Mouse (Mus musculus) neural tube, embryonic 15.5 days (tissue): ENCODE measurements around the gene Gm20458. TPM values are rescaled to one million over a fixed set of nuclear protein-coding genes. Genes with fewer than 3 reads are reported as not detected.
A peak's percentile ranks its signal among the peaks of the same experiment; 100 is the strongest.

ENCODE experiments used
- ATAC-seq: fragments of 200-750 bp; cut with Nextera tagmentation; 2 replicates; pipeline ENCODE4 v1.8.0; 2017; ENCODE audit warnings: mild to moderate bottlenecking, moderate TSS enrichment, moderate library complexity; ENCODE audit not compliant: low FRiP score
- H3K27ac ChIP-seq: fragments of 300-500 bp; sonication (generic); replicated peaks from 2 replicates; pipeline ENCODE4 v1.5.1; 2015; ENCODE audit warnings: mild to moderate bottlenecking, inconsistent platforms
- H3K27me3 ChIP-seq: fragments of 300-500 bp; sonication (generic); replicated peaks from 2 replicates; pipeline ENCODE4 v1.6.1; 2015; ENCODE audit warnings: inconsistent platforms
- H3K36me3 ChIP-seq: fragments of 300-500 bp; sonication (generic); 2 replicates; pipeline ENCODE4 v1.6.1; 2015; ENCODE audit warnings: inconsistent platforms
- H3K4me1 ChIP-seq: fragments of 300-500 bp; sonication (generic); 2 replicates; pipeline ENCODE4 v1.6.1; 2015; ENCODE audit warnings: inconsistent platforms
- H3K4me2 ChIP-seq: fragments of 300-500 bp; sonication (generic); 2 replicates; pipeline ENCODE4 v1.6.1; 2015; ENCODE audit warnings: inconsistent platforms, mild to moderate bottlenecking, moderate library complexity
- H3K4me3 ChIP-seq: fragments of 300-500 bp; sonication (generic); replicated peaks from 2 replicates; pipeline ENCODE4 v1.5.1; 2015; ENCODE audit warnings: mild to moderate bottlenecking, inconsistent platforms
- H3K9ac ChIP-seq: fragments of 300-500 bp; sonication (generic); replicated peaks from 2 replicates; pipeline ENCODE4 v1.6.1; 2015; ENCODE audit warnings: mild to moderate bottlenecking, inconsistent platforms
- H3K9me3 ChIP-seq: fragments of 300-500 bp; sonication (generic); replicated peaks from 2 replicates; pipeline ENCODE4 v1.6.1; 2016; ENCODE audit warnings: inconsistent platforms
- WGBS: fragments of 180-500 bp; shearing (Covaris S2); methylation state at CpG from one replicate; pipeline ENCODE4 v1.1.7; 2015; ENCODE audit warnings: mixed read lengths; 5-methylcytosine and 5-hydroxymethylcytosine counted together
- polyA plus RNA-seq: library from polyadenylated mRNA; unstranded; fragments of >200 nt; fragmentation: Nextera tagmentation; extraction: Ambion mirVana; gene quantifications from 2 replicates; pipeline ENCODE4 v1.2.1, GENCODE M21; 2015

Gm20458 gene
- polyA plus RNA-seq, 1 experiment from 2014 or later: 5.8 TPM

DNA sequence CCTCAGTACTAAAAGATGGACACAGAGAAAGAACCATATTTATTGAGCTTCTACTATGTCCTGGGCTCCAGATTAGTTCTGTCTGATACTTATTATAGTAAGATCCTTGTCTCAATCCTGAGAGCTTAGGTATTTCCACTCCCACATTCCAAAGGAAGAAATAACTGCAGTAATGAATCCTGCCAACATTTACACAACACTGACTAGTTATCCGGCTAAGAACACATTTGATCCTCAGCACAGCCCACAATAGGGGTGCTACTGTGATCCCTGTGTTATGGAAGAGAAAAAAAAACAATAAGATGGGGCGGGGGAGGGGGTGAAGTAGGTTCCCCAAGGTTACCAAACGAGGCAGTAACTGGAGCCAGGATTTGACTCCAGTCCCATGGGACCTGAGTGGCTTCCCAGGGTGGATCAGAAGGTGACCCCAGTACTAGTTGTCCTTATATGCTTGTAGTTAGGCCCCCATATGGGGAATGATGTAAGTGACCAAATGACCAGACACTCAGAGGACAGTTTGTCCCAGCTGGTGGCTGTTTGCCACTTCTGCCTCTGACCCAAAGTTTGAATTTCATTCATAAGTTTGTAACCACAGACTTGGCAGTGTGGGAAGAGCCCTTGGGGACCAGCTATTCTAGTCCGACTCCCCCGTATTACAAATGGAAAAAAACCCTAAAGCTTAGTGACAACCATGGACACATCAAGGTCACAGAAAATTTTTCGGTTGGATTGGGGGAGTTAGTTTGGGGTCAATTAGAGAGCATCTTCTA lies 5.2 kb upstream of the Gm20458 start:
- ATAC-seq: no peak
- 77% methylated on average over 6 of the region's 6 CpGs for WGBS
- Histone ChIP-seq H3K9me3 (no peaks in the 10 kb centered on the region), H3K4me1 (peaks cover 7% of the 10 kb centered on the region), H3K27me3 (no peaks in the 10 kb centered on the region), H3K27ac (no peak overlapping the region), H3K4me2 (no peak overlapping the region), H3K9ac (no peak overlapping the region), H3K4me3 (no peak overlapping the region), H3K36me3 (no peaks in the 10 kb centered on the region)

DNA sequence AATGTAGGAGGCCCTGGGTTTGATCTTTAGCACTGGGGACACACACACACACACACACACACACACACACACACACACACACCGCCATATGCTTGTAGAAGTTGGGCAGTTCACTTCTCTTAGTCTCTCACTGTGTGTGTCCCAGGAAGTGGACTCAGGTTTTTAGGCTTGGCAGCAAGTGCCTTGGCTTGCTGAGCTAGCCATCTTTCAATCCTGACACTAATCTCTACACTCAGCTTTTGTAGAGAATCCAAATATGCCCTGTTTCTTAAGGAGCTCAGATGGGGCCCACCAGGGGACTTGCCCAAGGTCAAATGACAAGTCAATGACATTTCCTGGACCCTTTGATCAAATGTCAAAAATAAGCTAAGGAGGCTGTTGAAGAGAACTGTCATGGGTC lies 4.4 kb upstream of the Gm20458 start:
- H3K9ac ChIP-seq: peak overlapping the region; percentile 2; the same call in 1 of the 2 replicates
- no peak overlapping the region for H3K27ac ChIP-seq
- 88% methylated on average over 1 of the region's 1 CpGs for WGBS

GRCm38 (mm10) chr2:164456864-164457300 lies 3.9 kb upstream of the Gm20458 start, which contains the start of gene Sys1:
Sys1 (plus strand) TSS chr2:164456964.
- no peaks in the 10 kb centered on the region for H3K9me3 ChIP-seq
- no peak within 1 kb of the TSS for H3K27ac ChIP-seq
- ATAC-seq: no peak
- peaks cover 11% of the 10 kb centered on the region for H3K4me1 ChIP-seq
- peak within 1 kb of the TSS; percentile 2; the same call in 1 of the 2 replicates for H3K9ac ChIP-seq
- 0% methylated on average over 7 of the region's 7 CpGs for WGBS
- peak within 1 kb of the TSS; percentile 37 for H3K4me2 ChIP-seq
- H3K36me3 ChIP-seq: no peaks in the 10 kb centered on the region
- H3K4me3 ChIP-seq: peak within 1 kb of the TSS; percentile 2; the same call in 1 of the 2 replicates
- no peaks in the 10 kb centered on the region for H3K27me3 ChIP-seq

More for the DNA sequence above, 4.4 kb upstream of the Gm20458 start:
- peaks cover 7% of the 10 kb centered on the region for H3K4me1 ChIP-seq
- no peaks in the 10 kb centered on the region for H3K36me3 ChIP-seq
- H3K9me3 ChIP-seq: no peaks in the 10 kb centered on the region
- H3K27me3 ChIP-seq: no peaks in the 10 kb centered on the region
- no peak for ATAC-seq
- peak overlapping the region; percentile 37 for H3K4me2 ChIP-seq
- H3K4me3 ChIP-seq: no peak overlapping the region

- no peak overlapping the region for H3K9ac ChIP-seq
- ATAC-seq: no peak
- no peak overlapping the region for H3K27ac ChIP-seq
- peaks cover 22% of the 10 kb centered on the region for H3K4me1 ChIP-seq
- H3K4me3 ChIP-seq: no peak overlapping the region
- no peaks in the 10 kb centered on the region for H3K27me3 ChIP-seq
- no peak overlapping the region for H3K4me2 ChIP-seq
- no peaks in the 10 kb centered on the region for H3K9me3 ChIP-seq
- H3K36me3 ChIP-seq: 0 out of 2 replicates have a peak, but pooled peaks cover 2% of the 10 kb centered on the region
- 56% methylated on average over 7 of the region's 7 CpGs for WGBS
Measured at GRCm38 (mm10) chr2:164457942-164458341, 2.8 kb upstream of the Gm20458 start.

DNA sequence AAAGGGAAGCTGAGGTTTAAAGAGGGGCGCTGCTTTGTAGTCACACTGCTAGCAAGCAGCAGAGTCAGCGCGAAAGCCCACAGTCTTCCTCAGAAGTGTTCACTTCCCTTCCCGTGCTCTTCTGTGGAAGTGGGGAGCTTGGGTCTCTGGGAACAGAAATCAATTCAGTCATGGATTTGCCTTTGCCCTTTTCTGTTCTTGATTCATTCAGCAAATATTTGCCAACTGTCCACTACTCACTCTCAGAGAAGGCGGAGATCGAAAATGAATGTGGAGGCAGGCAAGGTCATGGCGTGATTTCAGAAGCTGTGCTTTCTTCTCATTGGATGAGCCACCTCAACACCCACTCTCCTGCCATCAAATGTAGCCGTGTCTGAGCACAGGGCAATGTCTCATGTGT lies 2.2 kb upstream of the Gm20458 start:
- no peaks in the 10 kb centered on the region for H3K27me3 ChIP-seq
- no peak overlapping the region for H3K9ac ChIP-seq
- no peak for ATAC-seq
- H3K9me3 ChIP-seq: no peaks in the 10 kb centered on the region
- 89% methylated on average over 8 of the region's 8 CpGs for WGBS
- H3K36me3 ChIP-seq: 0 out of 2 replicates have a peak, but pooled peaks cover 8% of the 10 kb centered on the region
- no peak overlapping the region for H3K27ac ChIP-seq
- no peak overlapping the region for H3K4me3 ChIP-seq
- peaks cover 23% of the 10 kb centered on the region for H3K4me1 ChIP-seq
- no peak overlapping the region for H3K4me2 ChIP-seq

- H3K9me3 ChIP-seq: no peaks in the 10 kb centered on the region
- H3K4me1 ChIP-seq: peaks cover 16% of the 10 kb centered on the region
- no peak overlapping the region for H3K4me3 ChIP-seq
- H3K4me2 ChIP-seq: no peak overlapping the region
- H3K27ac ChIP-seq: no peak overlapping the region
- no peaks in the 10 kb centered on the region for H3K27me3 ChIP-seq
- no peak for ATAC-seq
- H3K36me3 ChIP-seq: peaks cover 60% of the 10 kb centered on the region
- no peak overlapping the region for H3K9ac ChIP-seq
Measured at GRCm38 (mm10) chr2:164465161-164465560, 4.4 kb downstream of the Gm20458 start.

DNA sequence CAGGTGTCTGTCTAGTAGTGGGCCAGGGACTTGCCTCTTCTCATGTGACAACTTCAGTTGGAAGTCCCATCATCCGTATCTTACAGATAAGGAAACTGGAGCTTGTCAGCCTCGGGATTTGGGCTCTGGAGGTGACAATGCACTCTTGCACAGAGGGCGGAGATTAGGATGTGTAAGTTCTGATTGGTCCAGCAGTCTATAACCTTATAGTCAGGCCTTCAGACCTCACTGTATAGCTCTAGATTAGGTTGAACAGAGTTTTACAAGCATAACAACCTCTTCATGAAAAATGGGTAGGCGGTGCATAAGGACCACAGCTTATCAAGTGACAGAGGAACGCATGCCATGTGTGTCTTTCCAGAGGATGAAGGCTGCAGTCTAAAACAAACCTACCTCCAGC lies 6.0 kb downstream of the Gm20458 start:
- Histone ChIP-seq H3K36me3 (peaks cover 63% of the 10 kb centered on the region), H3K4me1 (peaks cover 13% of the 10 kb centered on the region), H3K9ac (no peak overlapping the region), H3K27ac (no peak overlapping the region), H3K9me3 (no peaks in the 10 kb centered on the region), H3K27me3 (no peaks in the 10 kb centered on the region), H3K4me2 (no peak overlapping the region), H3K4me3 (no peak overlapping the region)
- WGBS: 88% methylated on average over 5 of the region's 5 CpGs
- no peak for ATAC-seq

GRCm38 (mm10) chr2:164470254-164470653 lies 9.5 kb downstream of the Gm20458 start:
- ATAC-seq: no peak
- Histone ChIP-seq H3K4me2 (no peak overlapping the region), H3K4me3 (no peak overlapping the region), H3K9me3 (no peaks in the 10 kb centered on the region), H3K36me3 (peaks cover 61% of the 10 kb centered on the region), H3K4me1 (no peaks in the 10 kb centered on the region), H3K9ac (no peak overlapping the region), H3K27ac (no peak overlapping the region), H3K27me3 (no peaks in the 10 kb centered on the region)
- WGBS: 35% methylated on average over 10 of the region's 10 CpGs

GRCm38 (mm10) chr2:164473624-164474023 lies 12.9 kb downstream of the Gm20458 start, which contains the start of gene Trp53tg5:
Trp53tg5 (minus strand) TSS chr2:164473724.
- no peak within 1 kb of the TSS for H3K4me3 ChIP-seq
- H3K4me2 ChIP-seq: no peak within 1 kb of the TSS
- no peak within 1 kb of the TSS for H3K27ac ChIP-seq
- H3K36me3 ChIP-seq: peaks cover 56% of the 10 kb centered on the region
- H3K27me3 ChIP-seq: no peaks in the 10 kb centered on the region
- no peaks in the 10 kb centered on the region for H3K4me1 ChIP-seq
- 84% methylated on average over 6 of the region's 6 CpGs for WGBS
- no peak for ATAC-seq
- H3K9me3 ChIP-seq: no peaks in the 10 kb centered on the region
- H3K9ac ChIP-seq: no peak within 1 kb of the TSS

DNA sequence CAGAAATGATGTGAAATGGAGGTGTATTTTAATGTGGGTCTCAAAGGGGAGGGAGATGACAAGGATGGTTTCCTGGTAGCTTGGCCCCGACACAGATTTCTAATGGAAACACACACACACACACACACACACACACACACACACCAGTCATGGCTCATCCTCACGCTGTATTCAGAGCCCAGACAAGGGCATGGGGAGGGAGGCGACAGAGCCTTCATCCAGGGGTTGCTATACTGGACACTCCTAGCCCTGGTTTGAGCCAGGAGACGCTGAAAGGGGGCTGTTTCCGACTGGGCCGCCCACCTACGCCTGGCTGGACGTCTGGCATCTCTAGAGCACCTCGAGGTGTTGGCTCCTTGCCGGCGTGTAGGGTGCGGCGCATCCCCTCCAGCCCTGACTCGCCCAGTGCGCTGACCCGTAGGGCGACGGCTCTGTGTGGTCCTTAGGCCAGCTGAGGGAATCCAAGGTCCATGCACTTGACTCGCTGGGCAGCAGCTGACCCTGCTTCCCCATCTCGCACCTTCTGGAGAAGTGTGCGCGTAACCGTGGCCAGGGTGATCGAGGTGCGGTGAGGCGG lies 25.0 kb downstream of the Gm20458 start, which contains the start of gene Dbndd2:
Gene Dbndd2 (plus strand): TSS at position 426 of the 577 bp plus-strand sequence.
- H3K4me1 ChIP-seq: peaks cover 19% of the 10 kb centered on the region
- ATAC-seq: peak; percentile 60
- H3K4me3 ChIP-seq: peak within 1 kb of the TSS; percentile 72
- H3K27ac ChIP-seq: peak within 1 kb of the TSS; percentile 45
- 0 out of 2 replicates have a peak, but pooled peaks cover 6% of the 10 kb centered on the region for H3K27me3 ChIP-seq
- 3% methylated on average over 26 of the region's 26 CpGs for WGBS
- peak within 1 kb of the TSS; percentile 100 for H3K4me2 ChIP-seq
- no peaks in the 10 kb centered on the region for H3K9me3 ChIP-seq
- H3K36me3 ChIP-seq: peaks cover 14% of the 10 kb centered on the region
- peak within 1 kb of the TSS; percentile 73 for H3K9ac ChIP-seq

DNA sequence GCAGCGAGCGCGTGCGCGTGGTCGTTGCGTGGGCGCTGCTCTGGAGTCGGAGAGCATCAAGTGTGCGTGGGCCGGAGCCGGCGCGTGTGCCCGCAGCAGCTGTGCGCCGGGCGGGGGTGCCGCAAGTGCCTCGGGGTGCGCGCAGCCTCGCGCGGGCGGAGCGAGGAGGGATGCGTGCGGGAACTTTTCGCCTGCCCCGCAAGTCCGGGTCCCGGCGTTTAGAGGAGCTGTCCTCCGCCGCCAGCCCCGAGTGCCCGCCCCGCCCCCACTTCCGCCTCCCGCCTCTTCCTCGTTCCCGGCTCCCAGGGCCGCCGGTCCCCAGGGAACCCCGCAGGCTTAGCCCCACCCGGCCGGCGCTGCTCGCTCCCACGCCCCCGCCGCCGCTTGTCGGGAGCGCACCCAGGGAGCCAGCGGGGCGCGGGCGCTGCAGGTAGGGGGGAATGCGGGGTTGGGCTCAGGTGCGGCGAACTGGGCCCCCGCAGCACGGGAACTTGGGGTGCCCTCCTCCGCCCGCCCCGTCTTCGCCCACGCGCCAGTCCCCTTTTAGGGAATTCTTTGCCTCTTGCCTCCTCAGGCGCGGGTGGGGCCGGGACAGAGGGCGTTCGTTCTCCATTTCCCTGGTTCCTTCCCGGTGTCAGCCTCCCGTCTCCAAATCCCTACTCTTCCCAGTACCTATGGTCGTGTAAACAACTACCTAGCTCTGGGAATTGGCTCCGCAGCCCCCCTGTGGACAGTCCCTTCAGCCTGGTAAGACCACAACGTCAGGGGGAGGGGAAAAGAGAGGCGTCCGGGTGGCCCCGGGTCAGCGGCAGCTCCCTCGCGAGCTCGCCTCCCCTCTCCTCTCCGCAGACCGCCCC lies 25.7 kb downstream of the Gm20458 start:
- Histone ChIP-seq H3K4me3 (peak overlapping the region; percentile 72), H3K27me3 (0 out of 2 replicates have a peak, but pooled peaks cover 6% of the 10 kb centered on the region), H3K4me1 (peaks cover 19% of the 10 kb centered on the region), H3K36me3 (peaks cover 17% of the 10 kb centered on the region), H3K27ac (peak overlapping the region; percentile 45), H3K9ac (peak overlapping the region; percentile 73), H3K4me2 (peak overlapping the region; percentile 100), H3K9me3 (no peaks in the 10 kb centered on the region)
- peak; percentile 74 for ATAC-seq
- under 1% methylated on average over 87 of the region's 90 CpGs for WGBS
